Mouse (Mus musculus) olfactory bulb, adult 2 months (tissue): ENCODE measurements around the gene Gopc.

ENCODE experiments used
- CTCF ChIP-seq: fragments of 200-500 bp; IDR thresholded peaks from 2 replicates; pipeline ENCODE4 v1.5.1; 2012; ENCODE audit warnings: low read depth, mild to moderate bottlenecking, low read length, moderate library complexity; ENCODE audit not compliant: insufficient read depth
- POLR2A ChIP-seq: fragments of 200-500 bp; IDR thresholded peaks from 2 replicates; pipeline ENCODE4 v1.6.1; 2012; ENCODE audit warnings: mild to moderate bottlenecking, low read depth, low read length, moderate library complexity; ENCODE audit not compliant: insufficient read depth

GRCm38 (mm10) chr10:52309196-52309595 lies 72.7 kb downstream of the Gopc start:
- TF ChIP-seq CTCF (no peak), POLR2A (no peak)
